Mouse (Mus musculus): ENCODE data around the gene BC049762.

Gene BC049762

GRCm38 (mm10) chr11:51262342-51263285 is at the start of gene BC049762:
BC049762 (minus strand) TSS chr11:51263046.
- peak; percentile 100 for DNase-seq (ENCODE audit: low read depth, low spot score)
- Histone ChIP-seq H3K27me3 (ENCODE audit: control insufficient read depth, insufficient read depth, low read length, poor library complexity, severe bottlenecking) (no peaks in the 10 kb centered on the region), H3K36me3 (ENCODE audit: control insufficient read depth, insufficient read depth, low read length, poor library complexity, severe bottlenecking) (no peaks in the 10 kb centered on the region)

GRCm38 (mm10) chr11:51311846-51312245 is 49.0 kb upstream of the BC049762 start:
- no peaks in the 10 kb centered on the region for H3K36me3 ChIP-seq (ENCODE audit: control insufficient read depth, insufficient read depth, low read length, poor library complexity, severe bottlenecking)
- H3K27me3 ChIP-seq (ENCODE audit: control insufficient read depth, insufficient read depth, low read length, poor library complexity, severe bottlenecking), result no peaks in the 10 kb centered on the region
- DNase-seq (ENCODE audit: low read depth, low spot score), result no peak

GRCm38 (mm10) chr11:51308306-51308705 is 45.5 kb upstream of the BC049762 start:
- Histone ChIP-seq H3K36me3 (ENCODE audit: control insufficient read depth, insufficient read depth, low read length, poor library complexity, severe bottlenecking) (no peaks in the 10 kb centered on the region), H3K27me3 (ENCODE audit: control insufficient read depth, insufficient read depth, low read length, poor library complexity, severe bottlenecking) (no peaks in the 10 kb centered on the region)
- DNase-seq (ENCODE audit: low read depth, low spot score), result no peak

- DNase-seq (ENCODE audit: low read depth, low spot score), result no peak
- H3K27me3 ChIP-seq (ENCODE audit: control insufficient read depth, insufficient read depth, low read length, poor library complexity, severe bottlenecking), result no peaks in the 10 kb centered on the region
Measured at GRCm38 (mm10) chr11:51303981-51304553, 41.2 kb upstream of the BC049762 start.

GRCm38 (mm10) chr11:51302396-51302795 is 39.5 kb upstream of the BC049762 start:
- Histone ChIP-seq H3K27me3 (ENCODE audit: control insufficient read depth, insufficient read depth, low read length, poor library complexity, severe bottlenecking) (no peaks in the 10 kb centered on the region), H3K36me3 (ENCODE audit: control insufficient read depth, insufficient read depth, low read length, poor library complexity, severe bottlenecking) (no peaks in the 10 kb centered on the region)
- no peak for DNase-seq (ENCODE audit: low read depth, low spot score)

More at GRCm38 (mm10) chr11:51303981-51304553, 41.2 kb upstream of the BC049762 start:
- H3K36me3 ChIP-seq (ENCODE audit: control insufficient read depth, insufficient read depth, low read length, poor library complexity, severe bottlenecking), result no peaks in the 10 kb centered on the region

GRCm38 (mm10) chr11:51298691-51299090 is 35.8 kb upstream of the BC049762 start:
- DNase-seq (ENCODE audit: low read depth, low spot score), result no peak
- no peaks in the 10 kb centered on the region for H3K36me3 ChIP-seq (ENCODE audit: control insufficient read depth, insufficient read depth, low read length, poor library complexity, severe bottlenecking)
- no peaks in the 10 kb centered on the region for H3K27me3 ChIP-seq (ENCODE audit: control insufficient read depth, insufficient read depth, low read length, poor library complexity, severe bottlenecking)

GRCm38 (mm10) chr11:51295742-51296141 is 32.9 kb upstream of the BC049762 start:
- no peak for DNase-seq (ENCODE audit: low read depth, low spot score)
- no peaks in the 10 kb centered on the region for H3K27me3 ChIP-seq (ENCODE audit: control insufficient read depth, insufficient read depth, low read length, poor library complexity, severe bottlenecking)
- H3K36me3 ChIP-seq (ENCODE audit: control insufficient read depth, insufficient read depth, low read length, poor library complexity, severe bottlenecking), result no peaks in the 10 kb centered on the region

- H3K27me3 ChIP-seq (ENCODE audit: control insufficient read depth, insufficient read depth, low read length, poor library complexity, severe bottlenecking), result no peaks in the 10 kb centered on the region
- DNase-seq (ENCODE audit: low read depth, low spot score), result no peak
- H3K36me3 ChIP-seq (ENCODE audit: control insufficient read depth, insufficient read depth, low read length, poor library complexity, severe bottlenecking), result no peaks in the 10 kb centered on the region
Measured at GRCm38 (mm10) chr11:51293956-51294530, 31.2 kb upstream of the BC049762 start.

- H3K27me3 ChIP-seq (ENCODE audit: control insufficient read depth, insufficient read depth, low read length, poor library complexity, severe bottlenecking), result no peaks in the 10 kb centered on the region
- peak; percentile 24 for DNase-seq (ENCODE audit: low read depth, low spot score)
- no peaks in the 10 kb centered on the region for H3K36me3 ChIP-seq (ENCODE audit: control insufficient read depth, insufficient read depth, low read length, poor library complexity, severe bottlenecking)
Measured at GRCm38 (mm10) chr11:51290066-51290955, 27.5 kb upstream of the BC049762 start.

- Histone ChIP-seq H3K36me3 (ENCODE audit: control insufficient read depth, insufficient read depth, low read length, poor library complexity, severe bottlenecking) (no peaks in the 10 kb centered on the region; the same call in 1 of the 2 replicates), H3K27me3 (ENCODE audit: control insufficient read depth, insufficient read depth, low read length, poor library complexity, severe bottlenecking) (no peaks in the 10 kb centered on the region)
- peak; percentile 58 for DNase-seq (ENCODE audit: low read depth, low spot score)
Measured at GRCm38 (mm10) chr11:51289564-51290041, 26.8 kb upstream of the BC049762 start, which contains the start of gene Col23a1. Col23a1 (plus strand) TSS chr11:51289920.

- Histone ChIP-seq H3K27me3 (ENCODE audit: control insufficient read depth, insufficient read depth, low read length, poor library complexity, severe bottlenecking) (no peaks in the 10 kb centered on the region; the same call in 1 of the 2 replicates), H3K36me3 (ENCODE audit: control insufficient read depth, insufficient read depth, low read length, poor library complexity, severe bottlenecking) (peaks cover 20% of the 10 kb centered on the region)
- no peak for DNase-seq (ENCODE audit: low read depth, low spot score)
Measured at GRCm38 (mm10) chr11:51274418-51274817, 11.6 kb upstream of the BC049762 start.

GRCm38 (mm10) chr11:51265326-51265725 is 2.5 kb upstream of the BC049762 start:
- peak; percentile 37 for DNase-seq (ENCODE audit: low read depth, low spot score)
- H3K27me3 ChIP-seq (ENCODE audit: control insufficient read depth, insufficient read depth, low read length, poor library complexity, severe bottlenecking), result no peaks in the 10 kb centered on the region
- H3K36me3 ChIP-seq (ENCODE audit: control insufficient read depth, insufficient read depth, low read length, poor library complexity, severe bottlenecking), result no peaks in the 10 kb centered on the region

GRCm38 (mm10) chr11:51264352-51264751 is 1.5 kb upstream of the BC049762 start:
- H3K27me3 ChIP-seq (ENCODE audit: control insufficient read depth, insufficient read depth, low read length, poor library complexity, severe bottlenecking), result no peaks in the 10 kb centered on the region
- peak; percentile 38 for DNase-seq (ENCODE audit: low read depth, low spot score)
- no peaks in the 10 kb centered on the region for H3K36me3 ChIP-seq (ENCODE audit: control insufficient read depth, insufficient read depth, low read length, poor library complexity, severe bottlenecking)

GRCm38 (mm10) chr11:51263286-51263831 is 513 bp upstream of the BC049762 start:
- no peaks in the 10 kb centered on the region for H3K27me3 ChIP-seq (ENCODE audit: control insufficient read depth, insufficient read depth, low read length, poor library complexity, severe bottlenecking)
- no peak for DNase-seq (ENCODE audit: low read depth, low spot score)
- no peaks in the 10 kb centered on the region for H3K36me3 ChIP-seq (ENCODE audit: control insufficient read depth, insufficient read depth, low read length, poor library complexity, severe bottlenecking)
